ENCODE assay signal across 11 mouse cellular contexts in genomic region chr8:121218486-121218885, GRCm38 (mm10).
DNase-seq lines count a peak whose midpoint lies in the region; ATAC-seq lines count a peak whose summit lies in the region.
"Had no signal": no experiment of that assay in that cellular context is flagged by ENCODE, and none has a peak within 500 bp of the region (broad histone marks: within the 10 kb centered on the region; RNA-seq: fewer than 3 reads in every experiment).

No protein-coding gene starts in this region.

- no peak overlapping the region for H3K9ac ChIP-seq in limb, embryonic 11.5 days (ENCODE audit: low read length)
- H3K9ac ChIP-seq: embryonic facial prominence, embryonic 15.5 days; limb, embryonic 15.5 days had no signal

- H3K4me2 ChIP-seq in limb, embryonic 11.5 days (ENCODE audit: low read depth, severe bottlenecking) = no peak overlapping the region
- H3K4me2 ChIP-seq: embryonic facial prominence, embryonic 15.5 days; limb, embryonic 15.5 days had no signal

- no peak overlapping the region for H3K27ac ChIP-seq in limb, embryonic 11.5 days (replicated peaks; ENCODE audit: low read depth, low read length)
- H3K27ac ChIP-seq in limb, embryonic 10.5 days = no peak overlapping the region
- H3K27ac ChIP-seq: embryonic facial prominence, embryonic 15.5 days; limb, embryonic 15.5 days had no signal

- DNase-seq in CD4-positive, CD25-positive, alpha-beta regulatory T cell, adult 2 months (ENCODE audit: low read depth, low spot score) = peak; percentile 53
- peak; percentile 55 for DNase-seq in limb, embryonic 11.5 days (ENCODE audit: low spot score)
- no peak for DNase-seq in limb, embryonic 10.5 days (ENCODE audit: low spot score)
- DNase-seq in ZHBTc4 (ENCODE audit: low read depth, low spot score) = peak; percentile 82
- peak; percentile 32 for DNase-seq in naive thymus-derived CD4-positive, alpha-beta T cell, adult 2 months (ENCODE audit: low read depth)
- no peak for DNase-seq in layer of hippocampus, postnatal 36 days
- DNase-seq in spleen, postnatal 36 days (ENCODE audit: low spot score in 2 of 2) = no peak

- no peaks in the 10 kb centered on the region for H3K36me3 ChIP-seq in limb, embryonic 11.5 days (ENCODE audit: control insufficient read depth, insufficient read depth, low read length)
- no peaks in the 10 kb centered on the region for H3K36me3 ChIP-seq in limb, embryonic 10.5 days
- H3K36me3 ChIP-seq: embryonic facial prominence, embryonic 15.5 days; limb, embryonic 15.5 days had no signal

- no peaks in the 10 kb centered on the region for H3K27me3 ChIP-seq in limb, embryonic 11.5 days (ENCODE audit: control insufficient read depth, insufficient read depth, low read length)
- peaks cover 48% of the 10 kb centered on the region for H3K27me3 ChIP-seq in limb, embryonic 10.5 days (ENCODE audit: low read depth, poor library complexity, severe bottlenecking)

- H3K4me3 ChIP-seq in limb, embryonic 11.5 days (ENCODE audit: low read depth, low read length) = no peak overlapping the region
- no peak overlapping the region for H3K4me3 ChIP-seq in limb, embryonic 10.5 days
- H3K4me3 ChIP-seq: embryonic facial prominence, embryonic 15.5 days; limb, embryonic 15.5 days had no signal

- peaks cover 20% of the 10 kb centered on the region for H3K4me1 ChIP-seq in limb, embryonic 11.5 days (ENCODE audit: control insufficient read depth, insufficient read depth, low read length)
- peaks cover 41% of the 10 kb centered on the region for H3K4me1 ChIP-seq in limb, embryonic 10.5 days

- WGBS in limb, embryonic 11.5 days = 92% methylated on average over 3 of the region's 3 CpGs
- 89% methylated on average over 3 of the region's 3 CpGs for WGBS in limb, embryonic 10.5 days

- H3K9me3 ChIP-seq in limb, embryonic 11.5 days (ENCODE audit: control insufficient read depth, low read length) = no peaks in the 10 kb centered on the region; the same call in 1 of the 2 replicates
- no peaks in the 10 kb centered on the region for H3K9me3 ChIP-seq in limb, embryonic 10.5 days (replicated peaks)
- H3K9me3 ChIP-seq: embryonic facial prominence, embryonic 15.5 days; limb, embryonic 15.5 days had no signal

- no peak for ATAC-seq in CD4-positive, CD25-positive, alpha-beta regulatory T cell, adult 4 months
- no peak for ATAC-seq in limb, embryonic 11.5 days (ENCODE audit: insufficient number of reproducible peaks, low FRiP score, low TSS enrichment, low read depth)
- ATAC-seq: intestine, embryonic 16.5 days had no signal

Comparison
In these comparisons a context has a peak if more than half of its experiments do, and no peak if none do; other contexts are left out.
1. DNase-seq: peak in CD4-positive, CD25-positive, alpha-beta regulatory T cell, adult 2 months (single experiment), limb, embryonic 11.5 days (single experiment), ZHBTc4 (single experiment) and naive thymus-derived CD4-positive, alpha-beta T cell, adult 2 months (single experiment); none in limb, embryonic 10.5 days (single experiment), layer of hippocampus, postnatal 36 days (0 of 2) and spleen, postnatal 36 days (0 of 2).